Mouse (Mus musculus): ENCODE results near the gene Sytl3.

Sytl3 gene

GRCm38 (mm10) chr17:6736306-6737272, 77.7 kb downstream of the Sytl3 start:
- DNase-seq (ENCODE audit: low read depth), result no peak

- no peak for DNase-seq (ENCODE audit: low read depth)
Measured at GRCm38 (mm10) chr17:6737273-6737997, 78.5 kb downstream of the Sytl3 start.

- DNase-seq (ENCODE audit: low read depth), result no peak
Measured at GRCm38 (mm10) chr17:6738836-6739235, 79.9 kb downstream of the Sytl3 start.

GRCm38 (mm10) chr17:6739266-6739665, 80.4 kb downstream of the Sytl3 start:
- DNase-seq (ENCODE audit: low read depth), result no peak

- no peak for DNase-seq (ENCODE audit: low read depth)
Measured at GRCm38 (mm10) chr17:6739756-6740155, 80.9 kb downstream of the Sytl3 start.

- DNase-seq (ENCODE audit: low read depth), result no peak
Measured at GRCm38 (mm10) chr17:6740331-6741170, 81.7 kb downstream of the Sytl3 start.

GRCm38 (mm10) chr17:6741271-6741670, 82.4 kb downstream of the Sytl3 start:
- no peak for DNase-seq (ENCODE audit: low read depth)

- peak; percentile 21 for DNase-seq (ENCODE audit: low read depth)
Measured at GRCm38 (mm10) chr17:6742083-6743038, 83.5 kb downstream of the Sytl3 start.

- no peak for DNase-seq (ENCODE audit: low read depth)
Measured at GRCm38 (mm10) chr17:6743039-6743575, 84.2 kb downstream of the Sytl3 start.

GRCm38 (mm10) chr17:6743787-6744239, 84.9 kb downstream of the Sytl3 start:
- DNase-seq (ENCODE audit: low read depth), result peak; percentile 61

GRCm38 (mm10) chr17:6744366-6744765, 85.5 kb downstream of the Sytl3 start:
- DNase-seq (ENCODE audit: low read depth), result no peak

- no peak for DNase-seq (ENCODE audit: low read depth)
Measured at GRCm38 (mm10) chr17:6744871-6745270, 86.0 kb downstream of the Sytl3 start.

GRCm38 (mm10) chr17:6745503-6745902, 86.6 kb downstream of the Sytl3 start:
- no peak for DNase-seq (ENCODE audit: low read depth)

- no peak for DNase-seq (ENCODE audit: low read depth)
Measured at GRCm38 (mm10) chr17:6745975-6746374, 87.1 kb downstream of the Sytl3 start.

- DNase-seq (ENCODE audit: low read depth), result peak; percentile 89
Measured at GRCm38 (mm10) chr17:6746452-6747231, 87.7 kb downstream of the Sytl3 start.

GRCm38 (mm10) chr17:6747478-6747877, 88.6 kb downstream of the Sytl3 start:
- no peak for DNase-seq (ENCODE audit: low read depth)

- DNase-seq (ENCODE audit: low read depth), result peak; percentile 62
Measured at GRCm38 (mm10) chr17:6748779-6749464, 90.0 kb downstream of the Sytl3 start.

- DNase-seq (ENCODE audit: low read depth), result no peak
Measured at GRCm38 (mm10) chr17:6751221-6751859, 92.4 kb downstream of the Sytl3 start.

GRCm38 (mm10) chr17:6752375-6752774, 93.5 kb downstream of the Sytl3 start:
- DNase-seq (ENCODE audit: low read depth), result no peak

All from 416B (cell line).